Mouse (Mus musculus): ENCODE results near the gene Hyal2.

DNA sequence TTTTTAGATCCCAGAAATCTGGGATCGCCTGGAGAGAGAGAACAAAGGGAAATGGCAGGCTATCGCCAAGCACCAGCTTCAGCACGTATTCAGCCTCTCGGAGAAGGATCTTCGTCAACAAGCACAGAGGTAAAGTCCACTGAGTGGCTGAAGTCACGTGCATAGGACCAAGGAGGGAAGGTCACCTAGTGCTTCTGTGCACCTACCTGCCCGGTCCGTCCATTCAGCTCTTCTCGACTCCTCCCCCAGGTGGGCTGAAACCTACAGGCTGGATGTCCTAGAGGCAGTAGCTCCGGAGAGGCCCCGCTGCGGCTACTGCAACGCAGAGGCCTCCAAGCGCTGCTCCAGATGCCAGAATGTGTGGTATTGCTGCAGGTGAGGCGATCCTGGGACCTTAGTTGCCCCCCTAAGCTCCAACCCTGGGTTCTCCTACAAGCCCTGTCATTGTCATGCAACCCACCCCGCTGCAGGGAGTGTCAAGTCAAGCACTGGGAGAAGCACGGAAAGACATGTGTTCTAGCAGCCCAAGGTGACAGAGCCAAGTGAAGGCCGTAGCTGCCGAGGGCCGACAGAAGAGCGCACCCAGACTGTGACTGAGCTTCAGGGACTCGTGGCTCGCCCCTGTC lies 17.1 kb upstream of the Hyal2 start:
- no peak for TF ChIP-seq CTCF (IDR thresholded peaks at IDR 0.05; ENCODE audit: insufficient read depth, low read depth, low read length)
- TF ChIP-seq POLR2A (IDR thresholded peaks at IDR 0.05; ENCODE audit: insufficient read depth, low read depth, low read length): no peak

All from olfactory bulb, adult 2 months (tissue).